In genomic region chr2:35840956-35841816, GRCm38 (mm10) we compare ENCODE assay signal across 9 mouse cellular contexts.
A peak's percentile ranks its signal among the peaks of the same experiment; 100 is the strongest.
DNase-seq lines count a peak whose midpoint lies in the region; ATAC-seq lines count a peak whose summit lies in the region.
"Had no signal": no experiment of that assay in that cellular context is flagged by ENCODE, and none has a peak within 500 bp of the region (broad histone marks: within the 10 kb centered on the region; RNA-seq: fewer than 3 reads in every experiment).

No protein-coding gene starts in this region.

- H3K4me2 ChIP-seq in intestine, embryonic 15.5 days (replicated peaks): peak overlapping the region; percentile 29
- no peak overlapping the region for H3K4me2 ChIP-seq in liver, embryonic 16.5 days (ENCODE audit: low read depth, low read length)

- peaks cover 21% of the 10 kb centered on the region for H3K4me1 ChIP-seq in intestine, embryonic 15.5 days (replicated peaks)
- peaks cover 6% of the 10 kb centered on the region for H3K4me1 ChIP-seq in liver, embryonic 16.5 days (ENCODE audit: control insufficient read depth, low read depth, low read length)

- WGBS in intestine, embryonic 15.5 days: 19% methylated on average over 14 of the region's 14 CpGs
- WGBS in liver, embryonic 16.5 days (ENCODE audit: insufficient replicate concordance): 32% methylated on average over 14 of the region's 14 CpGs

- peak; percentile 33 for DNase-seq in embryo, embryonic 10.5 days (ENCODE audit: low spot score)
- no peak for DNase-seq in embryo, embryonic 11 days
- peak; percentile 28 for DNase-seq in MN1 (ENCODE audit: low spot score)
- DNase-seq in splenic B cell, adult 2 months (ENCODE audit: low read depth, low spot score): peak; percentile 86
- DNase-seq in layer of hippocampus, postnatal 25 days (ENCODE audit: extremely low spot score in 1 of 2, low spot score in 1 of 2): no peak
- no peak for DNase-seq in c-Kit-positive CD71-positive TER-119-positive erythroid progenitor cells, embryonic 14.5 days (ENCODE audit: low spot score)

- no peak overlapping the region for H3K9ac ChIP-seq in intestine, embryonic 15.5 days
- H3K9ac ChIP-seq in liver, embryonic 16.5 days (ENCODE audit: low read depth, low read length): no peak overlapping the region

- H3K36me3 ChIP-seq in intestine, embryonic 15.5 days: no peaks in the 10 kb centered on the region
- H3K36me3 ChIP-seq in liver, embryonic 16.5 days (ENCODE audit: control insufficient read depth, insufficient read depth): no peaks in the 10 kb centered on the region
- H3K36me3 ChIP-seq in splenic B cell, adult 2 months (ENCODE audit: control insufficient read depth, insufficient read depth, low read length, poor library complexity, severe bottlenecking): no peaks in the 10 kb centered on the region
- H3K36me3 ChIP-seq: G1E had no signal

- H3K27ac ChIP-seq in intestine, embryonic 15.5 days: peak overlapping the region; percentile 39
- no peak overlapping the region for H3K27ac ChIP-seq in liver, embryonic 16.5 days (ENCODE audit: low read length)

- no peaks in the 10 kb centered on the region for H3K27me3 ChIP-seq in intestine, embryonic 15.5 days (replicated peaks)
- no peaks in the 10 kb centered on the region for H3K27me3 ChIP-seq in liver, embryonic 16.5 days (ENCODE audit: control insufficient read depth, insufficient read depth, low read depth, low read length)
- H3K27me3 ChIP-seq in splenic B cell, adult 2 months (ENCODE audit: control insufficient read depth, insufficient read depth, low read length, poor library complexity, severe bottlenecking): no peaks in the 10 kb centered on the region

- no peaks in the 10 kb centered on the region for H3K9me3 ChIP-seq in intestine, embryonic 15.5 days
- H3K9me3 ChIP-seq in liver, embryonic 16.5 days (replicated peaks; ENCODE audit: control insufficient read depth, low read length): peaks cover 5% of the 10 kb centered on the region; the same call in 1 of the 2 replicates

- peak; percentile 87 for ATAC-seq in intestine, embryonic 15.5 days
- ATAC-seq in liver, embryonic 16.5 days (ENCODE audit: low read depth): peak; percentile 48; the same call in 1 of the 2 replicates

- no peak overlapping the region for H3K4me3 ChIP-seq in intestine, embryonic 15.5 days (replicated peaks)
- H3K4me3 ChIP-seq in liver, embryonic 16.5 days (ENCODE audit: low read depth, low read length): no peak overlapping the region

Comparison
In these comparisons a context has a peak if more than half of its experiments do, and no peak if none do; other contexts are left out.
1. DNase-seq: peak in embryo, embryonic 10.5 days (single experiment), MN1 (single experiment) and splenic B cell, adult 2 months (single experiment); none in embryo, embryonic 11 days (single experiment), layer of hippocampus, postnatal 25 days (0 of 2) and c-Kit-positive CD71-positive TER-119-positive erythroid progenitor cells, embryonic 14.5 days (single experiment).